Mouse (Mus musculus) megakaryocyte, embryonic 14.5 days (primary cell): ENCODE data around the gene Mlst8.

Source experiments
- FLI1 ChIP-seq: IDR thresholded peaks from 2 replicates; pipeline ENCODE4 v1.6.1; 2012; ENCODE audit warnings: low read length, inconsistent platforms, mixed read lengths
- GATA1 ChIP-seq: IDR thresholded peaks from 3 replicates; pipeline ENCODE4 v1.6.1; 2012; ENCODE audit warnings: mixed read lengths, low read length, inconsistent platforms, borderline replicate concordance

- no peak for TF ChIP-seq GATA1
- TF ChIP-seq FLI1: no peak
These were observed 28.3 kb upstream of the Mlst8 start for GRCm38 (mm10) chr17:24507129-24507664.
